Mouse (Mus musculus): ENCODE measurements around the gene Notch3. TPM values are rescaled to one million over a fixed set of nuclear protein-coding genes. Genes with fewer than 3 reads are reported as not detected.
"Not testable (repeated sequence)": the region's sequence is repeated elsewhere in the genome, so short reads cannot be mapped to it uniquely, and the experiment has no call there.

Gene Notch3
- polyA plus RNA-seq (2012; fragmentation: generic; extraction: Trizol): 14.8 TPM
- long read RNA-seq, experiment 1, partial matches to known transcripts: 1 of 4 reads
- long read RNA-seq, experiment 1, other reads (novel, unspliced or antisense): 3 of 4 reads
- long read RNA-seq, experiment 2, partial matches to known transcripts: 0 of 1 reads
- long read RNA-seq, experiment 2, other reads (novel, unspliced or antisense): 1 of 1 reads

- Histone ChIP-seq H3K4me3 (ENCODE audit: insufficient read depth, poor library complexity, severe bottlenecking) (peak within 1 kb of the TSS; percentile 43), H3K79me3 (ENCODE audit: low read depth) (no peaks in the 10 kb centered on the region), H3ac (ENCODE audit: control insufficient read depth, insufficient read length, low read depth) (peak within 1 kb of the TSS; percentile 76), H3K27me3 (ENCODE audit: control insufficient read depth, insufficient read depth, insufficient read length) (no peaks in the 10 kb centered on the region), H3K79me2 (ENCODE audit: control insufficient read depth, insufficient read depth) (no peaks in the 10 kb centered on the region), H3K36me3 (ENCODE audit: control insufficient read depth, insufficient read depth) (no peaks in the 10 kb centered on the region)
- TF ChIP-seq MYOD1 (IDR thresholded peaks at IDR 0.05; ENCODE audit: control insufficient read depth, insufficient read length, low read depth): no peak
Measured at GRCm38 (mm10) chr17:32166687-32167086, at the start of gene Notch3. TSS of gene Notch3 (minus strand) at chr17:32166852.

GRCm38 (mm10) chr17:32215587-32215986 is 48.9 kb upstream of the Notch3 start:
- H3K36me3 ChIP-seq (ENCODE audit: control insufficient read depth, insufficient read depth): peaks cover 90% of the 10 kb centered on the region
- not testable (repeated sequence) for H3K79me3 ChIP-seq (ENCODE audit: low read depth); H3K27me3 ChIP-seq (ENCODE audit: control insufficient read depth, insufficient read depth, insufficient read length); H3K4me3 ChIP-seq (ENCODE audit: insufficient read depth, poor library complexity, severe bottlenecking); H3ac ChIP-seq (ENCODE audit: control insufficient read depth, insufficient read length, low read depth); H3K79me2 ChIP-seq (ENCODE audit: control insufficient read depth, insufficient read depth)

GRCm38 (mm10) chr17:32211554-32211953 is 44.9 kb upstream of the Notch3 start:
- H3ac ChIP-seq (ENCODE audit: control insufficient read depth, insufficient read length, low read depth); H3K27me3 ChIP-seq (ENCODE audit: control insufficient read depth, insufficient read depth, insufficient read length); H3K4me3 ChIP-seq (ENCODE audit: insufficient read depth, poor library complexity, severe bottlenecking); H3K79me3 ChIP-seq (ENCODE audit: low read depth): not testable (repeated sequence)
- Histone ChIP-seq H3K79me2 (ENCODE audit: control insufficient read depth, insufficient read depth) (peaks cover 17% of the 10 kb centered on the region), H3K36me3 (ENCODE audit: control insufficient read depth, insufficient read depth) (peaks cover 93% of the 10 kb centered on the region)
- TF ChIP-seq MYOD1 (IDR thresholded peaks at IDR 0.05; ENCODE audit: control insufficient read depth, insufficient read length, low read depth): peak; percentile 80

DNA sequence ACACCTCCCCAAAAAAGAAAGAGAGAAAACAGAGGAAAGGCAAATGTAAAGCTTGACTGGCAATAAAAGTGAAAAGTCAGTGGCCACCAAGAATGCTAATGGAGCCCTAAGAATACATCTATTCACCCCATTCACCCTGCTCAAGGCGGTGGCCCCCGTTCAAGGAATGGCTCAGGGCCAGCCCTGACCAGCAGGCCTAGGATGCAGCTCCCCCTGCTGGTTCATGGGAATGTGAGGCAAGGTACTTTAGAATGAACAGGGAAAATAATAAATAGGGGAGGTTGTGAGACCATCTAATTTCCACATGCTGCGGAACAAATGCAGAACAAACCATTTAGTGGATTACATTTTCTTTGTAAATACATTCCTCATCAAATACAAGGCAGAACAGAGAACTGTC is 43.1 kb upstream of the Notch3 start:
- TF ChIP-seq CEBPB (IDR thresholded peaks at IDR 0.05; ENCODE audit: low read depth): no peak
- TF ChIP-seq CTCF (IDR thresholded peaks at IDR 0.05; ENCODE audit: control insufficient read depth, insufficient read depth, insufficient read length): peak; percentile 43
- TF ChIP-seq MAX (IDR thresholded peaks at IDR 0.05): no peak
- Histone ChIP-seq H3ac (ENCODE audit: control insufficient read depth, insufficient read length, low read depth) (no peak overlapping the region), H3K36me3 (ENCODE audit: control insufficient read depth, insufficient read depth) (peaks cover 83% of the 10 kb centered on the region), H3K4me3 (ENCODE audit: insufficient read depth, poor library complexity, severe bottlenecking) (no peak overlapping the region), H3K27me3 (ENCODE audit: control insufficient read depth, insufficient read depth, insufficient read length) (no peaks in the 10 kb centered on the region), H3K79me2 (ENCODE audit: control insufficient read depth, insufficient read depth) (peaks cover 17% of the 10 kb centered on the region), H3K79me3 (ENCODE audit: low read depth) (peaks cover 2% of the 10 kb centered on the region)

GRCm38 (mm10) chr17:32209144-32209543 is 42.5 kb upstream of the Notch3 start:
- Histone ChIP-seq H3K79me2 (ENCODE audit: control insufficient read depth, insufficient read depth) (peaks cover 17% of the 10 kb centered on the region), H3K79me3 (ENCODE audit: low read depth) (peaks cover 2% of the 10 kb centered on the region), H3K27me3 (ENCODE audit: control insufficient read depth, insufficient read depth, insufficient read length) (no peaks in the 10 kb centered on the region), H3K36me3 (ENCODE audit: control insufficient read depth, insufficient read depth) (peaks cover 83% of the 10 kb centered on the region), H3K4me3 (ENCODE audit: insufficient read depth, poor library complexity, severe bottlenecking) (no peak overlapping the region), H3ac (ENCODE audit: control insufficient read depth, insufficient read length, low read depth) (no peak overlapping the region)
- no peak for TF ChIP-seq MYOD1 (IDR thresholded peaks at IDR 0.05; ENCODE audit: control insufficient read depth, insufficient read length, low read depth)
- TF ChIP-seq CEBPB (IDR thresholded peaks at IDR 0.05; ENCODE audit: low read depth): peak; percentile 34

DNA sequence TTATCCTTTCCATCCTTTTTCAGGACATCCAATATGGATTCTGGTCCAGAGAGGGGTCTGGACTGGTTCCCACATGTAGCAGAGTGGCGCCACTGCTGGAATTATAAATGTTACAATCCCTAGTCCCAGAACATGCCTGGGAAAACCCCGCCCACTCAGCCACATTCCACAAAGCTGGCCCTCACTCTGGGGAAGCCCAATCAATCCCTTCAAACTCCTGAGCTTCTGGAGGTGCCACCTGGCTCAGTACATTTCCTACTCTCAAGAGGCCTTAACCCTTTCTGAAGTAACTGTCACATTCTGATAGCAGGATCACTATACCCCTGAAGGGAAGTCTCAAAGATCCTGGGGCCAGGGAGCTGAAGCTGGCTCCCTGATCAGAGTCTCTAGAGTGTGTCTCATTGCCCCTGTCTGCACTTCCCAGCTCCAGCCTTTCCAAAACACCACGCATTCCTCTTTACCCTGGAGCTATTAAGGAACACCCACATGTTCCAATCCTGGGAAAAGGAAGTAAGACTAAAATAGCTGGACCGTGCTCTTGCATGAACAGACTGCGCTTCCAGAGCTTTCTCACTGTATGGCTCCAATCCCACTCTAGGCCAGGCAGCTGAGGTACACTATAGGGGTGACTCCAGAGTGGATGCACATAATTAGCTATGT is 41.1 kb upstream of the Notch3 start:
- Histone ChIP-seq H3K79me3 (ENCODE audit: low read depth) (peaks cover 2% of the 10 kb centered on the region), H3K79me2 (ENCODE audit: control insufficient read depth, insufficient read depth) (peaks cover 17% of the 10 kb centered on the region), H3K27me3 (ENCODE audit: control insufficient read depth, insufficient read depth, insufficient read length) (no peaks in the 10 kb centered on the region), H3K36me3 (ENCODE audit: control insufficient read depth, insufficient read depth) (peaks cover 83% of the 10 kb centered on the region), H3K4me3 (ENCODE audit: insufficient read depth, poor library complexity, severe bottlenecking) (no peak overlapping the region), H3ac (ENCODE audit: control insufficient read depth, insufficient read length, low read depth) (no peak overlapping the region)
- no peak for TF ChIP-seq MYOD1 (IDR thresholded peaks at IDR 0.05; ENCODE audit: control insufficient read depth, insufficient read length, low read depth)
- TF ChIP-seq CTCF (IDR thresholded peaks at IDR 0.05; ENCODE audit: control insufficient read depth, insufficient read depth, insufficient read length): no peak
- no peak for TF ChIP-seq MAX (IDR thresholded peaks at IDR 0.05)
- TF ChIP-seq MYOG (IDR thresholded peaks at IDR 0.05; ENCODE audit: control insufficient read depth, extremely low read depth, insufficient read length): no peak
- TF ChIP-seq FOSL1 (IDR thresholded peaks at IDR 0.05; ENCODE audit: insufficient read depth, low read length, poor library complexity, severe bottlenecking): no peak
- no peak for TF ChIP-seq CEBPB (IDR thresholded peaks at IDR 0.05; ENCODE audit: low read depth)
- no peak for TF ChIP-seq USF1 (IDR thresholded peaks at IDR 0.05; ENCODE audit: low read depth)

GRCm38 (mm10) chr17:32205345-32205744 is 38.7 kb upstream of the Notch3 start:
- Histone ChIP-seq H3K79me2 (ENCODE audit: control insufficient read depth, insufficient read depth) (peaks cover 17% of the 10 kb centered on the region), H3K27me3 (ENCODE audit: control insufficient read depth, insufficient read depth, insufficient read length) (no peaks in the 10 kb centered on the region), H3ac (ENCODE audit: control insufficient read depth, insufficient read length, low read depth) (no peak overlapping the region), H3K36me3 (ENCODE audit: control insufficient read depth, insufficient read depth) (peaks cover 81% of the 10 kb centered on the region), H3K4me3 (ENCODE audit: insufficient read depth, poor library complexity, severe bottlenecking) (no peak overlapping the region), H3K79me3 (ENCODE audit: low read depth) (peaks cover 2% of the 10 kb centered on the region)
- TF ChIP-seq MAX (IDR thresholded peaks at IDR 0.05): no peak
- no peak for TF ChIP-seq USF1 (IDR thresholded peaks at IDR 0.05; ENCODE audit: low read depth)
- TF ChIP-seq CEBPB (IDR thresholded peaks at IDR 0.05; ENCODE audit: low read depth): no peak
- TF ChIP-seq MYOD1 (IDR thresholded peaks at IDR 0.05; ENCODE audit: control insufficient read depth, insufficient read length, low read depth): no peak
- no peak for TF ChIP-seq CTCF (IDR thresholded peaks at IDR 0.05; ENCODE audit: control insufficient read depth, insufficient read depth, insufficient read length)
- TF ChIP-seq MYOG (IDR thresholded peaks at IDR 0.05; ENCODE audit: control insufficient read depth, extremely low read depth, insufficient read length): no peak
- TF ChIP-seq FOSL1 (IDR thresholded peaks at IDR 0.05; ENCODE audit: insufficient read depth, low read length, poor library complexity, severe bottlenecking): no peak

Measured in C2C12 (cell line).